In genomic region chr8:77804536-77804935, GRCm38 (mm10) we compare ENCODE assay signal across 13 mouse cellular contexts.
"Had no signal": no experiment of that assay in that cellular context is flagged by ENCODE, and none has a peak within 500 bp of the region (broad histone marks: within the 10 kb centered on the region; RNA-seq: fewer than 3 reads in every experiment).

No protein-coding gene starts in this region.

- H3K36me3 ChIP-seq: limb, embryonic 13.5 days; midbrain, embryonic 12.5 days; neural tube, embryonic 15.5 days had no signal

- ATAC-seq: intestine, postnatal 0 days had no signal

- H3K27ac ChIP-seq: limb, embryonic 13.5 days; liver, embryonic 14.5 days; midbrain, embryonic 12.5 days; neural tube, embryonic 15.5 days had no signal

- H3K4me2 ChIP-seq: limb, embryonic 13.5 days; midbrain, embryonic 12.5 days; neural tube, embryonic 15.5 days had no signal

- H3K4me3 ChIP-seq: limb, embryonic 13.5 days; midbrain, embryonic 12.5 days; neural tube, embryonic 15.5 days had no signal

- H3K27me3 ChIP-seq: limb, embryonic 13.5 days; midbrain, embryonic 12.5 days; neural tube, embryonic 15.5 days had no signal

- H3K9ac ChIP-seq: limb, embryonic 13.5 days; liver, embryonic 14.5 days; midbrain, embryonic 12.5 days; neural tube, embryonic 15.5 days had no signal

- DNase-seq: kidney, adult 8-10 months; kidney, postnatal 36 days; layer of hippocampus, adult 9-11 months; layer of hippocampus, postnatal 36 days; lung, adult 2 months; right cerebral cortex, adult 18-20 months; right cerebral cortex, postnatal 25 days; thymus, postnatal 36 days had no signal

- H3K4me1 ChIP-seq: limb, embryonic 13.5 days; midbrain, embryonic 12.5 days; neural tube, embryonic 15.5 days had no signal

- H3K9me3 ChIP-seq: limb, embryonic 13.5 days; midbrain, embryonic 12.5 days; neural tube, embryonic 15.5 days had no signal
